Mouse (Mus musculus): ENCODE measurements around the gene Col5a3. TPM values are rescaled to one million over a fixed set of nuclear protein-coding genes. Genes with fewer than 3 reads are reported as not detected.

Gene Col5a3
- polyA plus RNA-seq, 1 experiment from 2014 or later = 1.3 TPM

GRCm38 (mm10) chr9:20818236-20818635 is 3.4 kb upstream of the Col5a3 start, which contains the start of gene Rdh8:
Gene Rdh8 (plus strand): TSS chr9:20818503.
- 75% methylated on average over 6 of the region's 6 CpGs for WGBS
- H3K4me2 ChIP-seq (ENCODE audit: low read length) = no peak within 1 kb of the TSS
- H3K4me1 ChIP-seq (ENCODE audit: control insufficient read depth, insufficient read depth, low read length) = peaks cover 5% of the 10 kb centered on the region; the same call in 1 of the 2 replicates
- H3K27me3 ChIP-seq (ENCODE audit: control insufficient read depth, insufficient read depth, low read depth, low read length) = peaks cover 6% of the 10 kb centered on the region; the same call in 1 of the 2 replicates
- H3K36me3 ChIP-seq (ENCODE audit: control insufficient read depth, insufficient read depth, low read length) = no peaks in the 10 kb centered on the region
- H3K4me3 ChIP-seq (ENCODE audit: low read depth, low read length) = no peak within 1 kb of the TSS
- H3K9ac ChIP-seq (ENCODE audit: low read depth, low read length) = no peak within 1 kb of the TSS
- H3K27ac ChIP-seq (ENCODE audit: low read length) = no peak within 1 kb of the TSS
- ATAC-seq = no peak
- H3K9me3 ChIP-seq (replicated peaks; ENCODE audit: control insufficient read depth, low read length, poor library complexity, severe bottlenecking) = no peaks in the 10 kb centered on the region

GRCm38 (mm10) chr9:20812537-20813271 is 2.2 kb downstream of the Col5a3 start:
- Histone ChIP-seq H3K27ac (ENCODE audit: low read length) (no peak overlapping the region), H3K27me3 (ENCODE audit: control insufficient read depth, insufficient read depth, low read depth, low read length) (peaks cover 8% of the 10 kb centered on the region; the same call in 1 of the 2 replicates), H3K4me1 (ENCODE audit: control insufficient read depth, insufficient read depth, low read length) (peaks cover 5% of the 10 kb centered on the region; the same call in 1 of the 2 replicates), H3K9ac (ENCODE audit: low read depth, low read length) (no peak overlapping the region), H3K4me2 (ENCODE audit: low read length) (no peak overlapping the region), H3K9me3 (replicated peaks; ENCODE audit: control insufficient read depth, low read length, poor library complexity, severe bottlenecking) (no peaks in the 10 kb centered on the region), H3K36me3 (ENCODE audit: control insufficient read depth, insufficient read depth, low read length) (no peaks in the 10 kb centered on the region), H3K4me3 (ENCODE audit: low read depth, low read length) (no peak overlapping the region)
- 15% methylated on average over 17 of the region's 19 CpGs for WGBS
- ATAC-seq = no peak

GRCm38 (mm10) chr9:20810773-20811172 is 4.1 kb downstream of the Col5a3 start:
- Histone ChIP-seq H3K36me3 (ENCODE audit: control insufficient read depth, insufficient read depth, low read length) (no peaks in the 10 kb centered on the region), H3K27me3 (ENCODE audit: control insufficient read depth, insufficient read depth, low read depth, low read length) (peaks cover 8% of the 10 kb centered on the region; the same call in 1 of the 2 replicates), H3K27ac (ENCODE audit: low read length) (no peak overlapping the region), H3K4me1 (ENCODE audit: control insufficient read depth, insufficient read depth, low read length) (peaks cover 5% of the 10 kb centered on the region; the same call in 1 of the 2 replicates), H3K4me2 (ENCODE audit: low read length) (no peak overlapping the region), H3K9me3 (replicated peaks; ENCODE audit: control insufficient read depth, low read length, poor library complexity, severe bottlenecking) (no peaks in the 10 kb centered on the region), H3K4me3 (ENCODE audit: low read depth, low read length) (no peak overlapping the region), H3K9ac (ENCODE audit: low read depth, low read length) (no peak overlapping the region)
- ATAC-seq = no peak
- 76% methylated on average over 1 of the region's 1 CpGs for WGBS

GRCm38 (mm10) chr9:20810271-20810670 is 4.6 kb downstream of the Col5a3 start:
- WGBS = 47% methylated on average over 4 of the region's 4 CpGs
- ATAC-seq = no peak

GRCm38 (mm10) chr9:20805706-20806105 is 9.2 kb downstream of the Col5a3 start:
- no peak overlapping the region for H3K4me2 ChIP-seq (ENCODE audit: low read length)

More at GRCm38 (mm10) chr9:20810271-20810670, 4.6 kb downstream of the Col5a3 start:
- Histone ChIP-seq H3K27ac (ENCODE audit: low read length) (no peak overlapping the region), H3K4me1 (ENCODE audit: control insufficient read depth, insufficient read depth, low read length) (peaks cover 5% of the 10 kb centered on the region; the same call in 1 of the 2 replicates), H3K9me3 (replicated peaks; ENCODE audit: control insufficient read depth, low read length, poor library complexity, severe bottlenecking) (no peaks in the 10 kb centered on the region), H3K4me3 (ENCODE audit: low read depth, low read length) (no peak overlapping the region), H3K9ac (ENCODE audit: low read depth, low read length) (no peak overlapping the region), H3K36me3 (ENCODE audit: control insufficient read depth, insufficient read depth, low read length) (no peaks in the 10 kb centered on the region), H3K4me2 (ENCODE audit: low read length) (no peak overlapping the region), H3K27me3 (ENCODE audit: control insufficient read depth, insufficient read depth, low read depth, low read length) (peaks cover 8% of the 10 kb centered on the region; the same call in 1 of the 2 replicates)

GRCm38 (mm10) chr9:20805159-20805495 is 9.7 kb downstream of the Col5a3 start:
- WGBS = 87% methylated on average over 3 of the region's 3 CpGs
- no peaks in the 10 kb centered on the region for H3K4me1 ChIP-seq (ENCODE audit: control insufficient read depth, insufficient read depth, low read length)
- peaks cover 5% of the 10 kb centered on the region; the same call in 1 of the 2 replicates for H3K9me3 ChIP-seq (replicated peaks; ENCODE audit: control insufficient read depth, low read length, poor library complexity, severe bottlenecking)
- no peak overlapping the region for H3K9ac ChIP-seq (ENCODE audit: low read depth, low read length)
- no peak overlapping the region for H3K27ac ChIP-seq (ENCODE audit: low read length)
- H3K4me2 ChIP-seq (ENCODE audit: low read length) = no peak overlapping the region
- ATAC-seq = no peak
- H3K36me3 ChIP-seq (ENCODE audit: control insufficient read depth, insufficient read depth, low read length) = no peaks in the 10 kb centered on the region
- H3K4me3 ChIP-seq (ENCODE audit: low read depth, low read length) = no peak overlapping the region
- H3K27me3 ChIP-seq (ENCODE audit: control insufficient read depth, insufficient read depth, low read depth, low read length) = no peaks in the 10 kb centered on the region

More at GRCm38 (mm10) chr9:20805706-20806105, 9.2 kb downstream of the Col5a3 start:
- Histone ChIP-seq H3K9ac (ENCODE audit: low read depth, low read length) (no peak overlapping the region), H3K27me3 (ENCODE audit: control insufficient read depth, insufficient read depth, low read depth, low read length) (no peaks in the 10 kb centered on the region), H3K9me3 (replicated peaks; ENCODE audit: control insufficient read depth, low read length, poor library complexity, severe bottlenecking) (peaks cover 5% of the 10 kb centered on the region; the same call in 1 of the 2 replicates), H3K36me3 (ENCODE audit: control insufficient read depth, insufficient read depth, low read length) (no peaks in the 10 kb centered on the region), H3K4me3 (ENCODE audit: low read depth, low read length) (no peak overlapping the region), H3K27ac (ENCODE audit: low read length) (no peak overlapping the region), H3K4me1 (ENCODE audit: control insufficient read depth, insufficient read depth, low read length) (no peaks in the 10 kb centered on the region)
- WGBS = 61% methylated on average over 5 of the region's 5 CpGs
- ATAC-seq = no peak

- WGBS = 79% methylated on average over 13 of the region's 13 CpGs
- ATAC-seq = no peak
- Histone ChIP-seq H3K4me1 (ENCODE audit: control insufficient read depth, insufficient read depth, low read length) (no peaks in the 10 kb centered on the region), H3K4me2 (ENCODE audit: low read length) (no peak overlapping the region), H3K36me3 (ENCODE audit: control insufficient read depth, insufficient read depth, low read length) (no peaks in the 10 kb centered on the region), H3K27me3 (ENCODE audit: control insufficient read depth, insufficient read depth, low read depth, low read length) (no peaks in the 10 kb centered on the region), H3K27ac (ENCODE audit: low read length) (no peak overlapping the region), H3K9ac (ENCODE audit: low read depth, low read length) (no peak overlapping the region), H3K9me3 (replicated peaks; ENCODE audit: control insufficient read depth, low read length, poor library complexity, severe bottlenecking) (peaks cover 5% of the 10 kb centered on the region; the same call in 1 of the 2 replicates), H3K4me3 (ENCODE audit: low read depth, low read length) (no peak overlapping the region)
Measured at GRCm38 (mm10) chr9:20804266-20805158, 10.4 kb downstream of the Col5a3 start.

GRCm38 (mm10) chr9:20794108-20794806 is 20.6 kb downstream of the Col5a3 start:
- Histone ChIP-seq H3K4me3 (ENCODE audit: low read depth, low read length) (no peak overlapping the region), H3K36me3 (ENCODE audit: control insufficient read depth, insufficient read depth, low read length) (no peaks in the 10 kb centered on the region), H3K27ac (ENCODE audit: low read length) (peak overlapping the region; percentile 69), H3K4me1 (ENCODE audit: control insufficient read depth, insufficient read depth, low read length) (no peaks in the 10 kb centered on the region), H3K4me2 (ENCODE audit: low read length) (no peak overlapping the region), H3K27me3 (ENCODE audit: control insufficient read depth, insufficient read depth, low read depth, low read length) (no peaks in the 10 kb centered on the region), H3K9me3 (replicated peaks; ENCODE audit: control insufficient read depth, low read length, poor library complexity, severe bottlenecking) (no peaks in the 10 kb centered on the region), H3K9ac (ENCODE audit: low read depth, low read length) (no peak overlapping the region)
- ATAC-seq = peak; percentile 90
- 36% methylated on average over 7 of the region's 7 CpGs for WGBS

Measured in midbrain, embryonic 16.5 days (tissue).